Mouse (Mus musculus): Measurements from ENCODE around the gene Hdac1.

- TF ChIP-seq MAFK (IDR thresholded peaks at IDR 0.05; ENCODE audit: insufficient read depth, low read depth, low read length) (no peak), CHD2 (IDR thresholded peaks at IDR 0.05; ENCODE audit: low read depth, low read length) (no peak)
These were observed 17.2 kb downstream of the Hdac1 start for GRCm38 (mm10) chr4:129525338-129525737.

Data from ES-E14 (cell line).